Mouse (Mus musculus) liver, embryonic 12.5 days (tissue): ENCODE results near the gene Adora2b. TPM values are rescaled to one million over a fixed set of nuclear protein-coding genes. Genes with fewer than 3 reads are reported as not detected.

Experiments
- ATAC-seq: fragments of 200-750 bp; cut with Nextera tagmentation; 2 replicates; pipeline ENCODE4 v1.8.0; 2017; ENCODE audit warnings: moderate number of reproducible peaks, mild to moderate bottlenecking, moderate library complexity
- H3K27ac ChIP-seq: fragments of 300-500 bp; sonication (generic); 2 replicates; pipeline ENCODE4 v1.5.1; 2016; ENCODE audit warnings: mild to moderate bottlenecking
- H3K27me3 ChIP-seq: fragments of 300-500 bp; sonication (generic); replicated peaks from 2 replicates; pipeline ENCODE4 v1.6.1; 2016; ENCODE audit warnings: mild to moderate bottlenecking, moderate library complexity
- H3K36me3 ChIP-seq: fragments of 300-500 bp; sonication (generic); 2 replicates; pipeline ENCODE4 v1.6.1; 2016; ENCODE audit warnings: mild to moderate bottlenecking, moderate library complexity
- H3K4me1 ChIP-seq: fragments of 300-500 bp; sonication (generic); 2 replicates; pipeline ENCODE4 v1.6.1; 2016
- H3K4me2 ChIP-seq: fragments of 300-500 bp; sonication (generic); 2 replicates; pipeline ENCODE4 v1.6.1; 2016; ENCODE audit warnings: mild to moderate bottlenecking, moderate library complexity
- H3K4me3 ChIP-seq: fragments of 300-500 bp; sonication (generic); 2 replicates; pipeline ENCODE4 v1.5.1; 2016; ENCODE audit warnings: mild to moderate bottlenecking, moderate library complexity
- H3K9ac ChIP-seq: fragments of 300-500 bp; sonication (generic); 2 replicates; pipeline ENCODE4 v1.6.1; 2016; ENCODE audit warnings: mild to moderate bottlenecking, moderate library complexity
- H3K9me3 ChIP-seq: fragments of 300-500 bp; sonication (generic); replicated peaks from 2 replicates; pipeline ENCODE4 v1.6.1; 2016; ENCODE audit warnings: mild to moderate bottlenecking, moderate library complexity
- WGBS: fragments of 180-500 bp; shearing (Covaris S2); methylation state at CpG from one replicate; pipeline ENCODE4 v1.1.7; 2016; ENCODE audit not compliant: insufficient replicate concordance; 5-methylcytosine and 5-hydroxymethylcytosine counted together
- polyA plus RNA-seq: library from polyadenylated mRNA; unstranded; fragments of >200 nt; fragmentation: Nextera tagmentation; extraction: Ambion mirVana; gene quantifications from 2 replicates; pipeline ENCODE4 v1.2.1, GENCODE M21; 2016

The Adora2b gene
- polyA plus RNA-seq, 1 experiment from 2014 or later = 0.39 TPM

DNA sequence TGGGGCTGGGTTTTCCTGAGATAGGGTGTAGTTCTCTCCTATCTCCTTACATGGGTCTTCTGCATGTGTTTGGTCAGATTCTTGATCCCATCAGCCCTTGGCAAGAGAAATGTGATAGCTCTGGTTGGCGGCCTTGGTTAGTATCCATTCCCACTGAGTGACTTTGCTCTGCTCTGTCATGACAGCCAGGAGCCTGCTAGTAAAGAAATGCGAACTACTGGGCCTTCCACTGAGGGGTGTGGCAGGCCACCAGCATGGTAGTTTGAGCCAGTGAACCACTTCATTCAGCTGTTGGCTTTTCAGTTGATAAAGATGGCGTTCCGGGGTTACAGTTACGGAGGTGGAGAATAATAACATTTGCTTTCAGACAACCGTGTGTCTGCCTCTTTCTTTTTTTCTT lies 50.1 kb downstream of the Adora2b start:
- no peak overlapping the region for H3K9ac ChIP-seq
- H3K4me1 ChIP-seq = no peaks in the 10 kb centered on the region
- WGBS = 65% methylated on average over 6 of the region's 6 CpGs
- 0 out of 2 replicates have a peak, but pooled peaks cover 3% of the 10 kb centered on the region for H3K36me3 ChIP-seq
- H3K4me3 ChIP-seq = no peak overlapping the region
- H3K27me3 ChIP-seq = no peaks in the 10 kb centered on the region
- no peaks in the 10 kb centered on the region for H3K9me3 ChIP-seq
- H3K4me2 ChIP-seq = no peak overlapping the region
- no peak overlapping the region for H3K27ac ChIP-seq
- no peak for ATAC-seq

DNA sequence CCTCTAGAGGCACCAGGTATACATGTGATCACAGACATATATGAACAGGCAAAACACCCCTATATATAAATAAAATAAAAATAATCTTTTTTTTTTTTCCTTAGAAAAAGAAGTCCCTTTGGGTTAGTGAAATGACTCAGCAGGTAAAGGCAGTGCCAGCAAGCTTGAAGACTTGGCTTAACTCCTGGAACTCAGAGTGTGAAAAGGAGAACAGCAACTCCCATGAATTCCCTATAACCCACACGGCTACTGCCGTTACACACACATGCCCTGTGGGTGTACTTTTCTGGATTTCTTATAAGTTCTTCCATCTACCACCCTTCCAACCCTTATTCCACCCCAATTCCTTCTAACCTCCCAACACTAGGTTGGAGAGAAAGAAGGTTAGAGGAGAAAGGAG lies 57.1 kb downstream of the Adora2b start:
- no peak for ATAC-seq
- Histone ChIP-seq H3K27ac (no peak overlapping the region), H3K4me1 (no peaks in the 10 kb centered on the region), H3K36me3 (peaks cover 15% of the 10 kb centered on the region), H3K9me3 (no peaks in the 10 kb centered on the region), H3K4me3 (no peak overlapping the region), H3K27me3 (no peaks in the 10 kb centered on the region), H3K9ac (no peak overlapping the region), H3K4me2 (no peak overlapping the region)
- WGBS = 92% methylated on average over 2 of the region's 2 CpGs

DNA sequence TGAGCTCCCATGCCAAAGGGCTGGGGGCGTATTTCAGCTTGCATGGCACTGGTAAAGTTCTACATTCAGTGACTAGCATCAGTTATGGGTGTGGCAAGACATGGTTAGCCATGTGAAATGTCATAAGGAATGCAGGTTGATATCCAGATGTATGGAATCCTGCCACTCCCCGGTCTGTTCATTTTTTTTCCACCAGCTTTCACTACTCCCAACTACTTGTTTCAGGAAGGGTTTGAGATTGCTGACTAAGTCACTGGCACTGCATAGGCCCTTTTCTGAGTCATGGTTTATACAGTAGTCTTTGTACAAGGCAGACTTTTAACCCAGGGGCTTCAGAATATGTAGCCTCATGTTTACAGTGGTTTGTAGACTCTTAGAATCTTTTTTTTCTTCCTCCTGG lies 60.5 kb downstream of the Adora2b start:
- no peak for ATAC-seq
- no peaks in the 10 kb centered on the region for H3K27me3 ChIP-seq
- peaks cover 37% of the 10 kb centered on the region for H3K36me3 ChIP-seq
- 83% methylated on average over 2 of the region's 2 CpGs for WGBS
- no peak overlapping the region for H3K27ac ChIP-seq
- no peaks in the 10 kb centered on the region for H3K9me3 ChIP-seq
- no peak overlapping the region for H3K4me3 ChIP-seq
- H3K4me1 ChIP-seq = no peaks in the 10 kb centered on the region
- no peak overlapping the region for H3K4me2 ChIP-seq
- H3K9ac ChIP-seq = no peak overlapping the region

DNA sequence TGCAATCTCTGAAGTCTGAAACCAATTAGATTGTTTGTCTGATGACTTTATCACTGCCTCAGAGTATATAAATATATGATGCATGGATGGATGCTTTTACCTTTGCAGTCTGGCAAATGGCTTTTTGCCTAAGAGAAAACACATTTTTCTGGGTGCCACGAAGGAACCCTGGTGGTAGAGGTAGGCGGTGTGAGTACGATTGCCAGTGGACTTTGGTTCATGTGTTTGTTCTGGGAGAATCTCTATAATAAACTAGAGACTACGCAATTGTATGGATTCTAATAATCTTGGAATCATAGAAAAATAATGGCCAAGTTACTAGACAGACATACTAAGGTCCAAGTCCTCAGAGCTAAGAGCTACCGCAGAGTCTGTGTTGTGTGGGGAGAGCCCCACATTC lies 66.2 kb downstream of the Adora2b start:
- H3K4me1 ChIP-seq = no peaks in the 10 kb centered on the region
- H3K9me3 ChIP-seq = no peaks in the 10 kb centered on the region
- no peak overlapping the region for H3K27ac ChIP-seq
- WGBS = 86% methylated on average over 5 of the region's 5 CpGs
- H3K36me3 ChIP-seq = peaks cover 77% of the 10 kb centered on the region
- no peak overlapping the region for H3K4me2 ChIP-seq
- H3K27me3 ChIP-seq = no peaks in the 10 kb centered on the region
- no peak overlapping the region for H3K9ac ChIP-seq
- no peak overlapping the region for H3K4me3 ChIP-seq
- ATAC-seq = no peak

Other genes starting within 250 kb of the Adora2b start
- 14.1 and 14.4 TPM in 2 replicates for gene Zswim7, start 32.4 kb downstream of the Adora2b start, polyA plus RNA-seq
- 8.5 and 8.7 TPM in 2 replicates for gene Ttc19, start 32.5 kb downstream of the Adora2b start, polyA plus RNA-seq
- gene Pigl, start 209.5 kb downstream of the Adora2b start, polyA plus RNA-seq = 7.9 TPM in 2 replicates
- 108 and 112 TPM in 2 replicates for gene Ncor1, start 209.6 kb downstream of the Adora2b start, polyA plus RNA-seq